Mouse (Mus musculus) right cerebral cortex, postnatal 10 days (tissue): ENCODE measurements around the gene Mreg.
"Not testable (repeated sequence)": the region's sequence is repeated elsewhere in the genome, so short reads cannot be mapped to it uniquely, and the experiment has no call there.

ENCODE experiments used
- DNase-seq, 2 experiments: peaks; one replicate each; pipeline ENCODE4 v3.0.0; 2021; ENCODE audit warnings: low spot score in 2 of 2

Mreg gene

DNA sequence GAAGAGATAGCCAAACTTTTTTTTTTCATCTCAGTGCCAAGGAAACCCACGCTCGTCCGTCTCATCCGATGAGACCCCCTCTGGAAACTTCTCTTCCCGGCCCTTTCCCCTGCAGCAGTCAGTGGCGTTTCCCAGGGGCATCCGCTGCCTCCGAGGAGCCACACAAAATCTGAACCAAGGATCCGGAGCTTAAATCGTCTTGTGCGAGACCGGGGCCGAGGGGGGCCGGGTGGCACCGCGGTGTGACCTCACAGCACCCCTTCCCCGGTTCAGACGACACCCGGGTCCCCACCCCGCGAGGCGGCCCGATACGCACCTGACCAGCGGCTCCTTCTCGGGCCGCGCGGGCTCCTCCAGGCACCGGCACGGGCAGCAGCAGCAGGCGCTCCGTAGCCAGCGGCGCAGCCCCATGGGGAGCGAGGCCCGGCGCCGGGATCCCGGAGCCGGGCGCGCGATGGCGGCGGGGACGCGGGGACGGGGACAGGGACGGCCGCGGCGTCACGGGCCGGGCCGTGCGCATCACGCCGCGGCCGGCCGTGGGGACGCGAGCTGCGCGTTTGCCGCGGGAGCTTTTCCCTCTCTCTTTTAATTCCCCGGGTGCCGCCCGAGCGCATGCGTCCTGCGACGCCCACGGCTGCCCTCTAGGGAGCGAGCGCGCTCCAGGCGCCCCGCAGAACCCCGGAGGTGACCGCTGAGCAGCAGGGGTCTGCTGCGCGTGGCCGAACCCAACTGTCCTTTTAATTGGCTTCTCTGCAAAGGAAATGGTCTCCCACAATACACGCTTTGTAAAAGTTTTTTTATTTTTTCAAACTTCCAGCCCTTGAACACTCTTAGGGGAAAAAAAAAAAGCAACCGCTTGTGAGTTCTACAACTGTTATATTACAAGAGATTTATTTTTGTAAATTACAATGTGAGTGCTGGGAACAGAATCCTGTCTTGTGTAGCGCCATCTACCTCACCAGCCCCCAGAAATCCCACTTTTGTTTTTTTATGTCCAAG, at the start of gene Mreg:
Gene Mreg, minus strand, starts transcription at position 607 of the 999 bp plus-strand sequence.
- DNase-seq = peak; percentile 56 to 66

GRCm38 (mm10) chr1:72256381-72257256, 44.5 kb upstream of the Mreg start:
- DNase-seq = no peak

GRCm38 (mm10) chr1:72255854-72256175, 43.7 kb upstream of the Mreg start:
- no peak for DNase-seq

DNA sequence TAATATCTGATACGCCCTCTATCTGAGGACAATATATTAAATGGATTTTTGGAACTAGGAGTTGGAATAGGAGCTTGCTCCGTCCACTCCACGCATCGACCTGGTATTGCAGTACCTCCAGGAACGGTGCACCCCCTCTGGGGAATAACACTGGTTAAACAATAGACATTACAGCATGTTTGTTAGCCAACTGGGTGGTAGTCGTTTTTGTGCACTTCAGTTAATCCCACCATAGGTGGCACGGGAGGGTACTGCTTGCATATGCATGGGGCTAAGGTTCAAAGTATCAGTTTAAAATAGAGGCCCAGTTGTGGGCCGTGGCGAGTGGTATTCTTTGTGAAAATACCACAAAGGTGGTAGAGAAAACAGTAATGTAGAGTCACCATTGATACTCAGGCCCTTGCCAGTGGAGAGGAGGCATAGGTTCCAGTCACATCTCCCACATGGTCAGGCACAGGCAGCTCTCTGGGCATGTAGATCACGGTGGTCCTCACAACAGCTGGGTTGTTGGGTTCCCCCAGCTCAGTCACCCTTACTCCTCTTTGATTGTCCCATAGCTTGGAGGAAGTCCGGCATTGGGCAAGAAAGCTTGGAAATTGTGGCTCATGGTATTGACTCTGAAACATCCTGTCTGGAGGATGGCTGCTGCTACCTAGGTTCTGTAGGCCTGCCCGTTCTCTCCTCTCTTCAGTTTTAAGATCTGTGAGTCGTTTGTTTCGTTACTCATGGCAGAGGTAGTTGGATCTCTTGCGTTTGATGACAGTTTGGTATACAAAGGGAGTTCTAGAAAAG, 43.2 kb upstream of the Mreg start:
- DNase-seq = peak; percentile 66 to 83

DNA sequence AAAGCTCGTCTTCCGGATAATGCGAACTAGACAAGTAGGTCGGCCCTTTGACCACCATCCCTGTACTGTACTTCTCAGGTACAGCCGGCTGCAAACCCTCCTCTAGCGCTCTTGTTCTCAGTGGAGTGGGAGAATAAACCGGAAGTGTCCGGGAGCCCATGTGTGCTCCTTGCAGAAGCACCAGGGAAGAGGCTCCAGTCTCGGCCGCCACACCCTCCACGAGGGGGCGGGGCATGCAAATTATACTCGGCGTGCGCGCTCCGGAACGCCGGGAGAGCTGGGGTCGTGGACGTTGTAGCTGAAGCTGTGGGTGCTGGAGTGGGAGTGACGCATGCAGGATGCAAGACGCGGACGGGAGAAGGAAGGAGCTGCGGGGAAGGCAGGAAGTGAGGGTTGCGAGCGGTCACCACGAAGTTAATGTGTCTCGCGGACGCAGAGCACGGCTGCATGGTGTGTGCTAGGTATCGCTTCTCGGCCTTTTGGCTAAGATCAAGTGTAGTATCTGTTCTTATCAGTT, 42.5 kb upstream of the Mreg start:
- DNase-seq = peak; percentile 90

- peak; percentile 45 to 54 for DNase-seq
Measured at GRCm38 (mm10) chr1:72253881-72254491, 41.9 kb upstream of the Mreg start.

DNA sequence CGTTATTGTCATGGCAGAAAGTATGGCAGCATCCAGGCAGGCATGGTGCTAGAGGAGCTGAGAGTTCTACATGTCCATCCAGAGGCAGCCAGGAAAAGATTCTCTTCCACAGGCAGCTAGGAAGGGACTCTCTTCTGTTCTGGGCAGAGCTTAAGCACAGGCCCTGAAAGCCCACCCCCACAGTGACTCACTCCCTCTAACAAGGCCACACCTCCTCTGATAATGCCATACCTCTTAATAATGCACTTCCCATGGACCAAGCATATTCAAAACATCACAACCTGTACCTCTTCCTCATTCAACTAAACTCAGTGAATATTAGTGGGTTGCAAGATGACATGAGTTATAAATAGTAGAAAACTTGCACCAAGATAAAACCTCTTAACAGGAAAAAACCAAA, 39.7 kb upstream of the Mreg start:
- DNase-seq = no peak

DNA sequence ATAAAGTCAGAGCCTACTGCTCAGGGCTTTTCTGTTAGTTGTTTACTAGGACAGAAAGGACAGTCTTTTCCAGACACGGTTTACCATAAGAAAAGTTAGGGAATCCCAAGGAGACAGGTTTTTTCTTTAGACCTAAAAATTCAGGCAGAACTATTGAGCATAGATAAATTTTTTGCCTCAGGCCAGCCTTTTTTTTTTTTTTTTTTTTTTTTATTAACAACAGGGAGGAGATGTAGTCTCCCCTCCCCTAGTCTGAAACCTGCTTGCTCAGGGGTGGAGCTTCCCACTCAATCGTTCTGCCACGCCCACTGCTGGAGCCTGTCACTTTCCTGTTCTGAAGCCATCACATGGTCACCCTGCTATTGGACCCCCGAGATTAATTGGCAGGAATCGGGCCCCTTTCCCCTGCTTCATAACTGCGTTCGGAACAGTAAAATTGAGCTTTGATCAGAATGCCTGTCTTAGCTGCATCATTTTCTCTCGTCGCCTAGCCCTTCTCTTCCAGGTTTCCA, 36.2 kb upstream of the Mreg start:
- DNase-seq = not testable (repeated sequence)

DNA sequence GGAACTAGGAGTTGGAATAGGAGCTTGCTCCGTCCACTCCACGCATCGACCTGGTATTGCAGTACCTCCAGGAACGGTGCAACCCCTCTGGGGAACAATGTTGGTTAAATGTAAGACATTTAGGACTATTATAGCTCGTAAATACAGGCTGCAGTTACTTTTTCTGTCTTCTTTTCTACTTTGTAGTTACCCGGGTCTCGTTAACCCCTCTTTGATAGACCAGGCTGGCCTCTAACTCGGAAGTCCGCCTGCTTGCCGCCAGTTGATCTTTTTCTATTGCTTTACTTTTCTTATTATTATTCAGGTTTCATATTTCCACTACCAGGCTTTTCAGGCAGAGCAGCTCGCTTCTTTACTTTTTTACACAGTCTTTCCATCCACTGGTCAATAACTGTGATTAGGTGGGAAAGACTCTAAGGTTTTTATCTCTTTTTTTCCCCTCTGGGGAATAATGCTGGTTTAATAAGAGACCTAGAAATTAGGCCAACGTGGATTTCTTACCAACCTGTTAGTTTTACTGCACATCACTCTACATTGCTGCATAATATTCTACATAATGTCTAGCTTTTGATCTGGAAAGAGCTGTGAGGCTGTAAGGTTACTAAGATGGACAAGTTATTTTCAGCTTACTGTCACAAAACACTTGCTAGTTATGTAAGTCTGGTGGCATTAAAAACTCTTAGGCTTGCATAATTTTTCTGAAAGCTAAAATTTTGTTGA, 32.4 kb upstream of the Mreg start:
- peak; percentile 48 to 60 for DNase-seq

DNA sequence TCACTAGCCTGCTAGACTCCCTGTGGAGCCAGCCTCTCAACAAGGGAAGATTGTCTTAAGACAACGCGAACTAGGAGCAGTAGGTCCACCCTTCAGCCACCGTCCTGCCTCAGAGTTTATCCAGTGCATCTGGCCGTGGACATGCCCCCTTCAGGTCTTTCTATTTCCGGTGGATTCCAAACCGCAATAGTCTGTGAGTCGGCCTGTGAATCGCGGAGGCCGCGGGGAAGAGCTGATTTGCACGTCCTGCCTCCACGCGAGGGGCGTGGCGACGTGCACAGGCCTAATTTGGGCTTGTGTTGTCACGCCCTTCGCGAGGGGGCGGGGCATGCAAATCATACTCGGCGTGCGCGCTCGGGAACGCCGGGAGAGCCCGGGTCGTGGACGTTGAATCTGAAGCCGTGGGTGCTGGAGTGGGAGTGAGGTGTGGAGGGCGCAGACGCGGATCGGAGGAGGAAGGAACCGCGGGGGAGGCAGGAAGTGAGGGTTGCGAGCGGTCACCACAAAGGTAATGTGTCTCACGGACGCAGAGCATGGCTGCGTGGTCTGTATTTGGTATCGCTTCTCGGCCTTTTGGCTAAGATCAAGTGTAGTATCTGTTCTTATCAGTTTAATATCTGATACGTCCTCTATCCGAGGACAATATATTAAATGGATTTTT, 31.7 kb upstream of the Mreg start:
- DNase-seq = peak; percentile 96 to 97

GRCm38 (mm10) chr1:72242581-72243143, 30.6 kb upstream of the Mreg start:
- DNase-seq = no peak

- not testable (repeated sequence) for DNase-seq
Measured at GRCm38 (mm10) chr1:72239113-72239512, 27.0 kb upstream of the Mreg start.

- no peak for DNase-seq
Measured at GRCm38 (mm10) chr1:72238016-72238580, 26.0 kb upstream of the Mreg start.

DNA sequence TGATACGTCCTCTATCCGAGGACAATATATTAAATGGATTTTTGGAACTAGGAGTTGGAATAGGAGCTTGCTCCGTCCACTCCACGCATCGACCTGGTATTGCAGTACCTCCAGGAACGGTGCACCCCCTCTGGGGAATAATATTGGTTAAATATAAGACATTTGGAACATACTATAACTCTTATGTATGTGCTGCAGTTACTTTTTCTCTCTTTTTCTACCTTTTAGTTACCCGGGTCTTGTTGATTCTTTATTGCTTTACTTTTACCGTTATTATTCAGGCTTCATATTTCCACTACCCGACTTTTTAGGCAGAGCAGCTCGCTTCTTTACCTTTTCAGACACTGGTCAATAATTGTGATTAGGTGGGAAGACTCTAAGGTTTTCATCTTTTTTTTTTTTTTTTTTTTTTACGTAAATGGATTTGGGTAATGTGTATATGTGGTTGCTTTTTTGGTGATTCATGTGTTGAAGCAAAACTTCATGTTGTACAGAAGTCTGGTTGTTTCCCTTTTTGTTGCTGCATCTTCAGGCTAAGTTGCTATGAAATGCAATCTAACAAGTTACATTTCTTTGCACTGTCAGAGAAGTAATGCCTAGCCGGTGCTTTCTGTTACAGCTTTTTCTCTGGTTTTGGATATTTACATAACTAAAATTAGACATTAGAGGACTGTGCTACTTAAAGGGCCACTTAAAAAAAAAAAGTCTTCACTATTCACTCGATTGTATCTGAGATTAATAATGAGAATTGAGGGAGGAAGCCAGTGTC, 25.1 kb upstream of the Mreg start:
- DNase-seq = peak; percentile 63 to 70

DNA sequence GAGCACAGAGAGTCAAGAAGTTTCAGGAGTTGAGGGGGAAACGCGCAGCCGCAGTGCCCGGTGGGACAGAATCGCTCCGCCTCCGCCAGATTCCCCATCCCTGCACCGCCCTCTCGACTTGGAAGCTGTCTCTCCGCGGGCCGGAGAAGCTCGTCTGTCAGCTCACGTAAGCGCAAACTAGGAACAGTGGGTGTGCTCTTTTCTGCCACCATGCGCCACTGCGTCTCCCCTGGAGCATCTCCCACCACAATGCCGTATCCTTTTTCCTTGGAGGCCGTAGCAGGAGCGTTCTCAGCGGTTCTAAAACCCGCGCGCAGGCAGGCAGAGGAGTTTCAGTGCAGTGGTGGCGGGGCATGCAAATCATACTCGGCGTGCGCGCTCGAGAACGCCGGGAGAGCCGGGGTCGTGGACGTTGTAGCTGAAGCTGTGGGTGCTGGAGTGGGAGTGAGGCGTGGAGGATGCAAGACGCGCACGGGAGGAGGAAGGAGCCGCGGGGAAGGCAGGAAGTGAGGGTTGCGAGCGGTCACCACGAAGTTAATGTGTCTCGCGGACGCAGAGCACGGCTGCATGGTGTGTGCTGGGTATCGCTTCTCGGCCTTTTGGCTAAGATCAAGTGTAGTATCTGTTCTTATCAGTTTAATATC, 24.4 kb upstream of the Mreg start:
- peak; percentile 84 to 85 for DNase-seq

DNA sequence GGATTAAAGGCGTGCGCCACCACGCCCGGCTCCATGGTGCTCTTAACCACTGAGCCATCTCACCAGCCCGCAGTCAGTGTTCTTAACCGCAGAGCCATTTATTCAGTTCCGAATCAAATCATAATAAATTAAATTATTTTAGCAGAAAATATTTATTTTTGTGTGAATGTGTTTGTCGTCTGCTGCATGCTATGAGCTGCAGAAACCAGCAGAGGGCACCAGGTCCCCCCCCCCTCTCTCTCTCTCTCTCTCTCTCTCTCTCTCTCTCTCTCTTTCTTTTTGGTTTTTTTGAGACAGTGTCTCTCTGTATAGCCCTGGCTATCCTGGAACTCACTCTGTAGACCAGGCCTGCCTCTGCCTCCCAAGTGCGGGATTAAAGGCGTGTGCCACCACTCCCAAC, 20.5 kb upstream of the Mreg start:
- not testable (repeated sequence) for DNase-seq

DNA sequence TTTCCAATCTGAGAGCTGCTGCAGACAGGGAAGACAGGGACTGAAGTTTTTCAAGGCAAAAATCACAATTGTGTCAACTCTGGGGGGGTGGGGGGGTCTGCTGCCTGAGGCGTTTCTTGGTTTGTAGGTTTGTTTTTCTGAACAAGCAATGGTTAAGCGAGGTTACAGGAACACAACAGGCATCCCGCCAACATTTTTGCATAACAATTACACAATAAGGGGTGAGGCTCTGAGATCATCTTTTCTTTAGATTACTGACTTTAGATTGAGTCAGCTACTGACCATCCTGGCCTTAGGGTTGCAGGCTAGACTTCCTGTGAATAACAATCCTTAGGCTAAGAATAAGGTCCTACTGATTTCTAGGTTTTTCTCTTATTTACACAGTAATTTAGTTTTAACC, 16.9 kb upstream of the Mreg start:
- no peak for DNase-seq

GRCm38 (mm10) chr1:72227546-72227945, 15.4 kb upstream of the Mreg start:
- DNase-seq = no peak
